Mouse (Mus musculus) G1E (cell line): ENCODE measurements around the gene Nup35.

ENCODE experiments used
- CTCF ChIP-seq: IDR thresholded peaks from 2 replicates; pipeline ENCODE4 v1.5.1; 2012; ENCODE audit warnings: low read depth, low read length, inconsistent platforms, mixed read lengths
- GATA1 ChIP-seq: IDR thresholded peaks from 2 replicates; pipeline ENCODE4 v1.6.1; 2012; ENCODE audit warnings: borderline replicate concordance, low read length, inconsistent platforms, mixed read lengths
- GATA2 ChIP-seq: IDR thresholded peaks from 2 replicates; pipeline ENCODE4 v1.6.1; 2012; ENCODE audit warnings: low read depth, low read length, inconsistent platforms, borderline replicate concordance
- POLR2AphosphoS5 ChIP-seq: IDR thresholded peaks from 2 replicates; pipeline ENCODE4 v1.6.1; 2012; ENCODE audit warnings: low read depth, low read length, inconsistent platforms; ENCODE audit not compliant: insufficient replicate concordance
- TAL1 ChIP-seq: conservative IDR thresholded peaks from 2 replicates; pipeline ENCODE4 v1.6.1; 2012; ENCODE audit warnings: low read depth, low read length, inconsistent platforms, mixed read lengths

DNA sequence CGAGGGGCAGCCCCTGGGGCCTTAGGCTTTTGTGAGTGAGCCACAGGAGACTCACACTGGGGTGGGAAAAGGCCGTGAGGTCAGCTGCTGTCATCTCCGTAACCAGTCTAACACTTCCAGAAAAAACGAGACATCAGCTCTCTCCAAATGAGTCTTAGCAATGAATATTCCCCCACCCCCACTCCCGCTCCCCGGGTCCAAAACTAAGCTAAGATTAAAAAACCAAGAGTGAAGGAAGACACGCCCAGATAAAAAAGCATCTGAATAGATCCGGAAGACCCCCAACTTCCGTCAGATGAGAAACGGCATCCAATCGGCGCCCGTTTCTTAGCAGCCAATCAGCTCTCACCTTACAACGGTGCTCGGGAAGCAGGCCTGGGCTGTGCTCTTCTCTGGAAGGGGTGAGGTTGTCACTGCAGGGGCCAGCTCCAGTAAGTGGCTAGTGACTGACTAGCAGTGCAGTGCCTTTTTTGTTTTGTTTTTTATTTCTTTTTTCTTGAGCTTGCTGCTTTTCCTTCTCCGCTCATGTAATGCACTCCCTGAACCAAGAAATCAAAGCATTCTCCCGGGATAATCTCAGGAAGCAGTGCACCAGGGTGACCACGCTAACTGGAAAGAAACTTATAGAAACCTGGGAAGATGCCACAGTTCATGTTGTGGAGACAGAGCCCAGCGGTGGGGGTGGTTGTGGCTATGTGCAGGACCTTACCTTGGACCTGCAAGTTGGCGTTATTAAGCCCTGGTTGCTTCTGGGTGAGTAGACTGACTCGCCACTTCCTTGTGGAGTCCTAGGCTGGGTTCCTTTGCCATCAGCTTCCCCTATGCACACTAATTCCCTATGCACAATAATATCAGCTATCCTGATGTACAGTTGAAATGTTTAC lies at the start of gene Nup35, which contains the start of gene Dusp19:
- TF ChIP-seq CTCF (no peak), GATA2 (no peak), TAL1 (no peak), GATA1 (no peak), POLR2AphosphoS5 (no peak)
